Mouse (Mus musculus) embryonic fibroblast, embryonic 13.5 days (primary cell): ENCODE results near the gene Trarg1. TPM values are rescaled to one million over a fixed set of nuclear protein-coding genes. Genes with fewer than 3 reads are reported as not detected.

Source experiments
- H3K27ac ChIP-seq: 2 replicates; pipeline ENCODE4 v1.5.1; 2012; ENCODE audit warnings: low read length, control low read depth, inconsistent platforms; ENCODE audit not compliant: insufficient read depth
- H3K4me1 ChIP-seq: 2 replicates; pipeline ENCODE4 v1.6.1; 2011; ENCODE audit warnings: low read length; ENCODE audit not compliant: control insufficient read depth, insufficient read depth
- H3K4me3 ChIP-seq: 2 replicates; pipeline ENCODE4 v1.5.1; 2011; ENCODE audit warnings: mild to moderate bottlenecking, control low read depth, low read length; ENCODE audit not compliant: insufficient read depth
- CTCF ChIP-seq: IDR thresholded peaks from 2 replicates; pipeline ENCODE4 v1.5.1; 2011; ENCODE audit warnings: mild to moderate bottlenecking, control low read depth, low read length, moderate library complexity, borderline replicate concordance; ENCODE audit not compliant: insufficient read depth
- POLR2A ChIP-seq: IDR thresholded peaks from 2 replicates; pipeline ENCODE4 v1.6.1; 2011; ENCODE audit warnings: low read depth, mild to moderate bottlenecking, control low read depth, low read length, moderate library complexity
- polyA plus RNA-seq: library from polyadenylated mRNA; stranded (reverse); fragments of >200 nt; gene quantifications from 2 replicates; pipeline ENCODE4 v1.2.4, GENCODE M21; 2011; ENCODE audit warnings: low read depth; ENCODE audit not compliant: missing spikeins, insufficient read length

Trarg1 gene
- polyA plus RNA-seq, 1 experiment = not detected

GRCm38 (mm10) chr11:76672561-76673384 lies 6.8 kb upstream of the Trarg1 start:
- Histone ChIP-seq H3K27ac (no peak overlapping the region), H3K4me1 (no peaks in the 10 kb centered on the region), H3K4me3 (no peak overlapping the region)
- TF ChIP-seq CTCF (no peak), POLR2A (no peak)

DNA sequence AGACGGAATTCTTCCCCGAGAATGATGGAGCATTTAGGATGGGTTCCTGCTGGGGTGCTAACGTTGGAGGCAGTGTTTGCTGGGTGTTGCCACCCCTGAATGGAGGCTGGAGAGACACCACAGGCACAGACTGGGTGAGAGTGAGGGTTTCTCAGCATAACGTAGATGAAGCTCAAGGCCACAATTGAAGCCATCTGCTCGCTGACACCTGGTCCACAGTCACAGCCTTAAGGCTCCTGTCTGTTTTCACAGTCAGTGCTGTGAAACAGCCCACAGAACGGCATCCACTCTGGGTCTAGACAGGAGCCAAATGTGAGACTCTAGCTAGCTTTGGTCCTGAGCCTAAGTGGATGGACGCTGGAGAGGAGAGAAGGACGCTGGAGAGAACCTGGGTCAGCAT lies 5.4 kb upstream of the Trarg1 start:
- TF ChIP-seq CTCF (no peak), POLR2A (no peak)
- no peak overlapping the region for H3K27ac ChIP-seq
- H3K4me3 ChIP-seq = no peak overlapping the region
- no peaks in the 10 kb centered on the region for H3K4me1 ChIP-seq

DNA sequence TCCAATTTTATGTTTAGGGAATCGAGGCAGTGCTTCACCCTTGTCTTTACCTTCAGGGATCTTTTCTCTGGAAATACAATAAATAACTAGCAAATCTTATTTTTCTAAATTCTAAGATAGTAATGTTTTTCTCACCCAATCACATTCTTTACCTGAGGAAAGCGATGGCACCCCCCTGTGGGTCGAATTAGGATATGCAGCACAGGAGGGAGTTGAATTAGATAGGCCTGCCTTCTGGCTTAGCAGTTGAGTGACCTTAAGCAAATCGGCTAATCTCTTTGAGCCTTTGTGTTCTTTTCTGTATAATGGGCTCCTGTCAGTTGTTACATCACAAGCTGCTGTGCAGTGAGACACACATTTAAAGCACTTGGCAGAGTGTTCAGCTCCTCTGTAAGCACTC lies 4.9 kb upstream of the Trarg1 start:
- Histone ChIP-seq H3K27ac (no peak overlapping the region), H3K4me1 (no peaks in the 10 kb centered on the region), H3K4me3 (no peak overlapping the region)
- no peak for TF ChIP-seq POLR2A
- TF ChIP-seq CTCF = no peak

GRCm38 (mm10) chr11:76685604-76686003 lies 6.0 kb downstream of the Trarg1 start:
- Histone ChIP-seq H3K4me1 (0 out of 2 replicates have a peak, but pooled peaks cover 3% of the 10 kb centered on the region), H3K27ac (no peak overlapping the region), H3K4me3 (no peak overlapping the region)
- no peak for TF ChIP-seq CTCF

DNA sequence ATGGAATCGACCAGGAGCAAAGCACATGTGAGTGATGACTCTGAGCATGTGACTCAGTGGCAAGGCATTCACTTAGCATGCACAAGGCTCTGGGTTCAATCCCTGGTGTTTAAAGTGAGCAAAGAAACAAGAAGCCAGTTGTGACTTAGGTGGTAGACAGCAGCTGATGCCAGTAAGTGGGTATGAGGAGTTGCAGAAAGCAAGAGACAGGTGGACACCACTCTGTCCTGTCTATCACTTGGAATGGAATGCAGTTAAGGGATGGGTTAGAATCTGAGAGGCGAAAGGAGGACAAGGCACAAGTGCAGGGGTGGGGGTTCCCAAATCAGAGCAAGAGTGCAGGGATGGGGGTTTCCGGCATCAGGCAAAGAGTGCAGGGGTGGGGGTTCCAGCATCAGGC lies 12.5 kb downstream of the Trarg1 start:
- H3K27ac ChIP-seq = no peak overlapping the region
- no peak overlapping the region for H3K4me3 ChIP-seq
- TF ChIP-seq POLR2A = no peak
- peaks cover 2% of the 10 kb centered on the region; the same call in 1 of the 2 replicates for H3K4me1 ChIP-seq

DNA sequence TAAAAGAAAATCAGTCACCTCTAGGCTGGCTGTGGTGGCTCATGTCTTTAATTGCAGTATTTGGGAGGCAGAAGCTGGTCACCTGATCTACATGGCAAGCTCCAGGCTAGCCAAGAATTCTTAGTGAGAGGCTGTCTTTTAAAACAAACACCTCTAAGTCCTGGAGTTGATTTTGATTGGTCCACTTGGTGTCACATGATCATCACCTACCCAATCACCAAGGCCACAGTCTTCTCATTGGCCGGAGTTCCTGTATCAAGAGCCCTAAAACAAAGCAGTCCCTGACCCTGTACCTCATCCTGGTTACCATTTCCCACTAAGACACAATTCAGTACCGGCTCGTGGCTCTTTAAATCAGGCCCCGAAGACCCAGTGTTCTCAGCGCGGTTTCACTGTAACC lies 16.2 kb downstream of the Trarg1 start:
- no peak overlapping the region for H3K27ac ChIP-seq
- TF ChIP-seq CTCF = no peak
- TF ChIP-seq POLR2A = no peak

GRCm38 (mm10) chr11:76699626-76700025 lies 20.0 kb downstream of the Trarg1 start:
- peaks cover 2% of the 10 kb centered on the region; the same call in 1 of the 2 replicates for H3K4me1 ChIP-seq
- no peak overlapping the region for H3K4me3 ChIP-seq
- no peak overlapping the region for H3K27ac ChIP-seq
- no peak for TF ChIP-seq POLR2A
- TF ChIP-seq CTCF = no peak

More for the DNA sequence above, 16.2 kb downstream of the Trarg1 start:
- no peak overlapping the region for H3K4me3 ChIP-seq
- peaks cover 4% of the 10 kb centered on the region for H3K4me1 ChIP-seq

- TF ChIP-seq CTCF (no peak), POLR2A (no peak)
- no peak overlapping the region for H3K4me3 ChIP-seq
- no peak overlapping the region for H3K27ac ChIP-seq
- no peaks in the 10 kb centered on the region for H3K4me1 ChIP-seq
These were observed 28.0 kb downstream of the Trarg1 start for GRCm38 (mm10) chr11:76707656-76708055.

DNA sequence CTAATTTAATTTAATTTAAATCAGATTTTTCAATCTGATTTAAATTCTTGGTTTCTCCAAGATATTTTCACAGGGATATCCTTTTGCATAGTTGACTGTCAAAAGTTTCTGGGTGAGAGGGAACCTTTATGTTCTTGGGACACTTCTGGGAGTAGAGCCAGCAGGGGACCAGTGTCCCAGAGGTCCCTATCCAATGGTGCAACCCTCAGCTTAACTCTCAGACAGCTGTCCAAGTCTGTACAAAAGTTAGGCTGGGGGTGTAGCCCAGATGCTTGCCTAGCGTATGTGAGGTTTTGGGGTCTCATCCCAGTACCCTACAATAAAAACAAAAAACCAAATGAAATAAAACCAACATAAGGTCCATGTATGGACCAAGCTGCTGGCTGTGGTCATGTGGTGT lies 28.5 kb downstream of the Trarg1 start:
- Histone ChIP-seq H3K4me1 (no peaks in the 10 kb centered on the region), H3K27ac (no peak overlapping the region), H3K4me3 (no peak overlapping the region)
- TF ChIP-seq CTCF (no peak), POLR2A (no peak)

- H3K27ac ChIP-seq = no peak overlapping the region
- TF ChIP-seq CTCF = no peak
- TF ChIP-seq POLR2A = no peak
- H3K4me1 ChIP-seq = no peaks in the 10 kb centered on the region
- H3K4me3 ChIP-seq = no peak overlapping the region
These were observed 29.3 kb downstream of the Trarg1 start for GRCm38 (mm10) chr11:76708881-76709280.
